Mouse (Mus musculus): ENCODE measurements around the gene Snupn.

GRCm38 (mm10) chr9:56996028-56996346 lies 45.3 kb downstream of the Snupn start:
- no peak for TF ChIP-seq FLI1 (IDR thresholded peaks at IDR 0.05; ENCODE audit: low read length)
- TF ChIP-seq GATA1 (IDR thresholded peaks at IDR 0.05; ENCODE audit: borderline replicate concordance, low read length) = no peak

All from megakaryocyte, embryonic 14.5 days (primary cell).